Mouse (Mus musculus): ENCODE measurements around the gene Calcoco2. TPM values are rescaled to one million over a fixed set of nuclear protein-coding genes. Genes with fewer than 3 reads are reported as not detected.

Calcoco2 gene
- polyA plus RNA-seq (2014; fragmentation: Nextera tagmentation; extraction: Ambion mirVana): 0.47 TPM in 1 of 2 replicates, not detected in the other

- Histone ChIP-seq H3K27me3 (replicated peaks; ENCODE audit: control insufficient read depth, insufficient read depth, low read length) (no peaks in the 10 kb centered on the region), H3K9me3 (ENCODE audit: control insufficient read depth, low read length) (no peaks in the 10 kb centered on the region), H3K27ac (replicated peaks; ENCODE audit: low read depth, low read length) (no peak within 1 kb of the TSS), H3K4me1 (ENCODE audit: control insufficient read depth, insufficient read depth, low read length) (no peaks in the 10 kb centered on the region), H3K4me3 (ENCODE audit: low read depth, low read length) (no peak within 1 kb of the TSS), H3K4me2 (ENCODE audit: low read depth, low read length) (no peak within 1 kb of the TSS), H3K36me3 (ENCODE audit: control insufficient read depth, insufficient read depth, low read length) (no peaks in the 10 kb centered on the region), H3K9ac (ENCODE audit: low read depth, low read length) (no peak within 1 kb of the TSS)
- 34% methylated on average over 11 of the region's 14 CpGs for WGBS
- ATAC-seq (ENCODE audit: low read depth): no peak
- DNase-seq (ENCODE audit: low spot score): no peak
Measured at GRCm38 (mm10) chr11:96111751-96112150, at the start of gene Calcoco2. Gene Calcoco2, minus strand, starts transcription at chr11:96111964.

- Histone ChIP-seq H3K4me3 (ENCODE audit: low read depth, low read length) (no peak overlapping the region), H3K9ac (ENCODE audit: low read depth, low read length) (no peak overlapping the region), H3K9me3 (ENCODE audit: control insufficient read depth, low read length) (no peaks in the 10 kb centered on the region), H3K4me2 (ENCODE audit: low read depth, low read length) (no peak overlapping the region), H3K36me3 (ENCODE audit: control insufficient read depth, insufficient read depth, low read length) (no peaks in the 10 kb centered on the region), H3K4me1 (ENCODE audit: control insufficient read depth, insufficient read depth, low read length) (no peaks in the 10 kb centered on the region), H3K27ac (replicated peaks; ENCODE audit: low read depth, low read length) (no peak overlapping the region), H3K27me3 (replicated peaks; ENCODE audit: control insufficient read depth, insufficient read depth, low read length) (peaks cover 54% of the 10 kb centered on the region)
- DNase-seq (ENCODE audit: low spot score) (no peak), ATAC-seq (ENCODE audit: low read depth) (no peak)
- 72% methylated on average over 6 of the region's 6 CpGs for WGBS
Measured at GRCm38 (mm10) chr11:96147471-96147870, 35.7 kb upstream of the Calcoco2 start.

GRCm38 (mm10) chr11:96145622-96146270, 34.0 kb upstream of the Calcoco2 start:
- peaks cover 40% of the 10 kb centered on the region for H3K27me3 ChIP-seq (replicated peaks; ENCODE audit: control insufficient read depth, insufficient read depth, low read length)
- no peaks in the 10 kb centered on the region for H3K9me3 ChIP-seq (ENCODE audit: control insufficient read depth, low read length)

GRCm38 (mm10) chr11:96143766-96144165, 32.0 kb upstream of the Calcoco2 start:
- no peak for ATAC-seq (ENCODE audit: low read depth)
- H3K36me3 ChIP-seq (ENCODE audit: control insufficient read depth, insufficient read depth, low read length): no peaks in the 10 kb centered on the region
- no peak overlapping the region for H3K4me3 ChIP-seq (ENCODE audit: low read depth, low read length)
- H3K4me2 ChIP-seq (ENCODE audit: low read depth, low read length): no peak overlapping the region
- no peaks in the 10 kb centered on the region for H3K9me3 ChIP-seq (ENCODE audit: control insufficient read depth, low read length)
- WGBS: 59% methylated on average over 4 of the region's 4 CpGs
- no peaks in the 10 kb centered on the region for H3K4me1 ChIP-seq (ENCODE audit: control insufficient read depth, insufficient read depth, low read length)
- DNase-seq (ENCODE audit: low spot score): no peak
- H3K9ac ChIP-seq (ENCODE audit: low read depth, low read length): no peak overlapping the region
- H3K27me3 ChIP-seq (replicated peaks; ENCODE audit: control insufficient read depth, insufficient read depth, low read length): peaks cover 43% of the 10 kb centered on the region
- H3K27ac ChIP-seq (replicated peaks; ENCODE audit: low read depth, low read length): no peak overlapping the region

More at GRCm38 (mm10) chr11:96145622-96146270, 34.0 kb upstream of the Calcoco2 start:
- no peaks in the 10 kb centered on the region for H3K36me3 ChIP-seq (ENCODE audit: control insufficient read depth, insufficient read depth, low read length)
- no peak overlapping the region for H3K27ac ChIP-seq (replicated peaks; ENCODE audit: low read depth, low read length)
- WGBS: 0% methylated on average over 15 of the region's 15 CpGs
- no peak overlapping the region for H3K4me3 ChIP-seq (ENCODE audit: low read depth, low read length)
- no peaks in the 10 kb centered on the region for H3K4me1 ChIP-seq (ENCODE audit: control insufficient read depth, insufficient read depth, low read length)
- ATAC-seq (ENCODE audit: low read depth): 0 out of 2 replicates have a peak, but pooled peaks have one; percentile 55
- 0 out of 2 replicates have a peak overlapping the region, but pooled peaks have one; percentile 41 for H3K9ac ChIP-seq (ENCODE audit: low read depth, low read length)
- peak overlapping the region; percentile 31 for H3K4me2 ChIP-seq (ENCODE audit: low read depth, low read length)
- DNase-seq (ENCODE audit: low spot score): peak; percentile 77

GRCm38 (mm10) chr11:96140726-96141175, 29.0 kb upstream of the Calcoco2 start:
- Histone ChIP-seq H3K4me1 (ENCODE audit: control insufficient read depth, insufficient read depth, low read length) (no peaks in the 10 kb centered on the region), H3K36me3 (ENCODE audit: control insufficient read depth, insufficient read depth, low read length) (no peaks in the 10 kb centered on the region), H3K27me3 (replicated peaks; ENCODE audit: control insufficient read depth, insufficient read depth, low read length) (peaks cover 16% of the 10 kb centered on the region), H3K9me3 (ENCODE audit: control insufficient read depth, low read length) (no peaks in the 10 kb centered on the region), H3K4me3 (ENCODE audit: low read depth, low read length) (no peak overlapping the region), H3K4me2 (ENCODE audit: low read depth, low read length) (no peak overlapping the region), H3K9ac (ENCODE audit: low read depth, low read length) (no peak overlapping the region), H3K27ac (replicated peaks; ENCODE audit: low read depth, low read length) (no peak overlapping the region)
- no peak for ATAC-seq (ENCODE audit: low read depth)
- DNase-seq (ENCODE audit: low spot score): peak; percentile 12
- WGBS: 17% methylated on average over 4 of the region's 4 CpGs

- ATAC-seq (ENCODE audit: low read depth) (no peak), DNase-seq (ENCODE audit: low spot score) (no peak)
- Histone ChIP-seq H3K27ac (replicated peaks; ENCODE audit: low read depth, low read length) (no peak overlapping the region), H3K36me3 (ENCODE audit: control insufficient read depth, insufficient read depth, low read length) (no peaks in the 10 kb centered on the region), H3K9ac (ENCODE audit: low read depth, low read length) (no peak overlapping the region), H3K4me3 (ENCODE audit: low read depth, low read length) (no peak overlapping the region), H3K27me3 (replicated peaks; ENCODE audit: control insufficient read depth, insufficient read depth, low read length) (peaks cover 14% of the 10 kb centered on the region; the same call in 1 of the 2 replicates), H3K4me2 (ENCODE audit: low read depth, low read length) (no peak overlapping the region), H3K4me1 (ENCODE audit: control insufficient read depth, insufficient read depth, low read length) (0 out of 2 replicates have a peak, but pooled peaks cover 4% of the 10 kb centered on the region), H3K9me3 (ENCODE audit: control insufficient read depth, low read length) (no peaks in the 10 kb centered on the region)
- WGBS: 69% methylated on average over 8 of the region's 8 CpGs
Measured at GRCm38 (mm10) chr11:96135847-96136246, 24.1 kb upstream of the Calcoco2 start.

GRCm38 (mm10) chr11:96133239-96133865, 21.6 kb upstream of the Calcoco2 start, which contains the start of gene Ttll6:
Gene Ttll6, plus strand, starts transcription at chr11:96133786.
- WGBS: 17% methylated on average over 16 of the region's 16 CpGs
- H3K9ac ChIP-seq (ENCODE audit: low read depth, low read length): no peak within 1 kb of the TSS
- DNase-seq (ENCODE audit: low spot score) (peak; percentile 77), ATAC-seq (ENCODE audit: low read depth) (peak; percentile 74)
- no peaks in the 10 kb centered on the region for H3K36me3 ChIP-seq (ENCODE audit: control insufficient read depth, insufficient read depth, low read length)
- H3K27me3 ChIP-seq (replicated peaks; ENCODE audit: control insufficient read depth, insufficient read depth, low read length): peaks cover 11% of the 10 kb centered on the region; the same call in 1 of the 2 replicates
- 0 out of 2 replicates have a peak, but pooled peaks cover 4% of the 10 kb centered on the region for H3K4me1 ChIP-seq (ENCODE audit: control insufficient read depth, insufficient read depth, low read length)
- no peak within 1 kb of the TSS; the same call in 1 of the 2 replicates for H3K4me3 ChIP-seq (ENCODE audit: low read depth, low read length)
- H3K9me3 ChIP-seq (ENCODE audit: control insufficient read depth, low read length): no peaks in the 10 kb centered on the region
- H3K4me2 ChIP-seq (ENCODE audit: low read depth, low read length): peak within 1 kb of the TSS; percentile 42
- H3K27ac ChIP-seq (replicated peaks; ENCODE audit: low read depth, low read length): no peak within 1 kb of the TSS

GRCm38 (mm10) chr11:96130606-96131005, 18.8 kb upstream of the Calcoco2 start:
- H3K27me3 ChIP-seq (replicated peaks; ENCODE audit: control insufficient read depth, insufficient read depth, low read length): peaks cover 22% of the 10 kb centered on the region
- no peaks in the 10 kb centered on the region for H3K9me3 ChIP-seq (ENCODE audit: control insufficient read depth, low read length)
- WGBS: 43% methylated on average over 10 of the region's 10 CpGs
- H3K27ac ChIP-seq (replicated peaks; ENCODE audit: low read depth, low read length): no peak overlapping the region
- DNase-seq (ENCODE audit: low spot score) (no peak), ATAC-seq (ENCODE audit: low read depth) (no peak)
- no peak overlapping the region for H3K4me2 ChIP-seq (ENCODE audit: low read depth, low read length)
- 0 out of 2 replicates have a peak, but pooled peaks cover 4% of the 10 kb centered on the region for H3K4me1 ChIP-seq (ENCODE audit: control insufficient read depth, insufficient read depth, low read length)
- H3K36me3 ChIP-seq (ENCODE audit: control insufficient read depth, insufficient read depth, low read length): no peaks in the 10 kb centered on the region
- H3K4me3 ChIP-seq (ENCODE audit: low read depth, low read length): no peak overlapping the region
- H3K9ac ChIP-seq (ENCODE audit: low read depth, low read length): no peak overlapping the region
